19 mouse cellular contexts compared by ENCODE assay signal in the genomic region with DNA sequence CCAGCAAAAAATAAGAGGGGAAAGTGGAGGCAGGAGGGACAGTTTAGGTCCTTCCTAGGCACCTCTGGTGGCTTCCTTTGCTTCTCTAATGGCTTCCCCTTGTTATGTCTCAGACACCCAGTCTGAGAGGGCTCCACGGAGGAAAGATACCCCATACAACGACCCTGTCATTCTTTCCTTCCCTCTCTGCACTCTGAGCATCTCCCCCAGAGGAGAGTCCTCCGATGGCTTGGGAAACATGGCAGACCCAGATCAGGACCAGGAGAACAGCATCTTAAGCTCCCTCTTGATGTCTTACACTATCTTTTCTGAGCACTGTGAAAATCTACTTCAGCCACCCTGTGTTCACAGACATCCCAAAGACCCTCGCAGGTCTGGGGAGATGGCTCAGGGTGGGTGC. TPM values are rescaled to one million over a fixed set of nuclear protein-coding genes. Genes with fewer than 3 reads are reported as not detected.
A peak's percentile ranks its signal among the peaks of the same experiment; 100 is the strongest.
DNase-seq lines count a peak whose midpoint lies in the region; ATAC-seq and TF ChIP-seq lines count a peak whose summit lies in the region.
"Had no signal": no experiment of that assay in that cellular context is flagged by ENCODE, and none has a peak within 500 bp of the region (broad histone marks: within the 10 kb centered on the region; RNA-seq: fewer than 3 reads in every experiment).

No protein-coding gene starts in this region.

- peaks cover 50% of the 10 kb centered on the region for H3K4me1 ChIP-seq in heart, embryonic 13.5 days
- H3K4me1 ChIP-seq in midbrain, embryonic 12.5 days: peaks cover 73% of the 10 kb centered on the region
- peaks cover 49% of the 10 kb centered on the region for H3K4me1 ChIP-seq in midbrain, embryonic 14.5 days (ENCODE audit: control insufficient read depth, insufficient read depth, low read length)
- H3K4me1 ChIP-seq in forebrain, postnatal 0 days (ENCODE audit: insufficient read depth): peaks cover 29% of the 10 kb centered on the region

- 0 out of 2 replicates have a peak overlapping the region, but pooled peaks have one; percentile 37 for H3K9ac ChIP-seq in heart, embryonic 13.5 days
- H3K9ac ChIP-seq in midbrain, embryonic 12.5 days (replicated peaks): 0 out of 2 replicates have a peak overlapping the region, but pooled peaks have one; percentile 11
- no peak overlapping the region for H3K9ac ChIP-seq in midbrain, embryonic 14.5 days (replicated peaks; ENCODE audit: low read length)
- H3K9ac ChIP-seq in forebrain, postnatal 0 days: no peak overlapping the region
- H3K9ac ChIP-seq: hindbrain, embryonic 14.5 days; lung, embryonic 14.5 days had no signal

- H3K27me3 ChIP-seq in heart, embryonic 13.5 days (replicated peaks): no peaks in the 10 kb centered on the region
- no peaks in the 10 kb centered on the region for H3K27me3 ChIP-seq in midbrain, embryonic 12.5 days
- no peaks in the 10 kb centered on the region for H3K27me3 ChIP-seq in midbrain, embryonic 14.5 days (ENCODE audit: control insufficient read depth, insufficient read depth, low read length)
- no peaks in the 10 kb centered on the region for H3K27me3 ChIP-seq in forebrain, postnatal 0 days (ENCODE audit: insufficient read depth, low read length)
- H3K27me3 ChIP-seq: Patski had no signal

- ATAC-seq in heart, embryonic 13.5 days (ENCODE audit: extremely low read depth, insufficient number of reproducible peaks, low FRiP score, low TSS enrichment): no peak
- ATAC-seq in midbrain, embryonic 12.5 days (ENCODE audit: low FRiP score, low read depth): no peak
- no peak for ATAC-seq in midbrain, embryonic 14.5 days (ENCODE audit: low FRiP score, low TSS enrichment)
- no peak for ATAC-seq in forebrain, postnatal 0 days
- ATAC-seq: Patski had no signal

- DNase-seq in heart, postnatal 4 days: no peak
- DNase-seq in midbrain, embryonic 14.5 days: no peak
- no peak for DNase-seq in forebrain, postnatal 0 days
- no peak for DNase-seq in adrenal gland, postnatal 36 days
- DNase-seq in adrenal gland, postnatal 4 days (ENCODE audit: low spot score in 2 of 2): no peak
- DNase-seq: cerebellum, adult 11-12 months; cerebellum, postnatal 36 days; gastrocnemius, postnatal 25 days; kidney, adult 2 months; lung, embryonic 14.5 days; thymus, postnatal 25 days had no signal

- 32% methylated on average over 4 of the region's 4 CpGs for WGBS in heart, embryonic 13.5 days
- WGBS in midbrain, embryonic 12.5 days: 9% methylated on average over 4 of the region's 4 CpGs
- 6% methylated on average over 4 of the region's 4 CpGs for WGBS in midbrain, embryonic 14.5 days
- WGBS in forebrain, postnatal 0 days: 35% methylated on average over 4 of the region's 4 CpGs

- H3K9me3 ChIP-seq in heart, embryonic 13.5 days: no peaks in the 10 kb centered on the region
- no peaks in the 10 kb centered on the region for H3K9me3 ChIP-seq in midbrain, embryonic 12.5 days
- no peaks in the 10 kb centered on the region for H3K9me3 ChIP-seq in midbrain, embryonic 14.5 days (ENCODE audit: control insufficient read depth, low read length)
- no peaks in the 10 kb centered on the region for H3K9me3 ChIP-seq in forebrain, postnatal 0 days (ENCODE audit: low read length)

- no peak overlapping the region for H3K27ac ChIP-seq in heart, embryonic 13.5 days (replicated peaks)
- peak overlapping the region; percentile 92 for H3K27ac ChIP-seq in midbrain, embryonic 12.5 days (replicated peaks)
- no peak overlapping the region; the same call in 1 of the 2 replicates for H3K27ac ChIP-seq in midbrain, embryonic 14.5 days (replicated peaks; ENCODE audit: low read depth, low read length)
- H3K27ac ChIP-seq in forebrain, postnatal 0 days (ENCODE audit: low read depth, low read length): 0 out of 2 replicates have a peak overlapping the region, but pooled peaks have one; percentile 21
- H3K27ac ChIP-seq: hindbrain, embryonic 14.5 days had no signal

- no peak for TF ChIP-seq CTCF in forebrain, postnatal 0 days (IDR thresholded peaks at IDR 0.05; ENCODE audit: low read depth)

- no peak overlapping the region for H3K4me3 ChIP-seq in heart, embryonic 13.5 days
- no peak overlapping the region for H3K4me3 ChIP-seq in midbrain, embryonic 12.5 days
- no peak overlapping the region for H3K4me3 ChIP-seq in midbrain, embryonic 14.5 days (replicated peaks; ENCODE audit: low read depth, low read length)
- no peak overlapping the region for H3K4me3 ChIP-seq in forebrain, postnatal 0 days (ENCODE audit: low read depth, low read length)

- no peaks in the 10 kb centered on the region for H3K36me3 ChIP-seq in heart, embryonic 13.5 days
- H3K36me3 ChIP-seq in midbrain, embryonic 12.5 days: no peaks in the 10 kb centered on the region
- H3K36me3 ChIP-seq in midbrain, embryonic 14.5 days (ENCODE audit: control insufficient read depth, insufficient read depth, low read length): no peaks in the 10 kb centered on the region
- H3K36me3 ChIP-seq in forebrain, postnatal 0 days (ENCODE audit: insufficient read depth): no peaks in the 10 kb centered on the region

- H3K4me2 ChIP-seq in heart, embryonic 13.5 days: no peak overlapping the region
- H3K4me2 ChIP-seq in midbrain, embryonic 12.5 days (replicated peaks): peak overlapping the region; percentile 54; the same call in 1 of the 2 replicates
- H3K4me2 ChIP-seq in midbrain, embryonic 14.5 days (ENCODE audit: low read length): no peak overlapping the region
- no peak overlapping the region for H3K4me2 ChIP-seq in forebrain, postnatal 0 days (ENCODE audit: low read depth)
- H3K4me2 ChIP-seq: hindbrain, embryonic 14.5 days; liver, embryonic 11.5 days; lung, embryonic 14.5 days had no signal

RNA-seq across cellular contexts. Expression of gene Cpa5, which starts 4.9 kb away (rescaled TPM):
- polyA plus RNA-seq in heart, embryonic 13.5 days (2015; fragmentation: Nextera tagmentation; extraction: Ambion mirVana): 0.90 and 0.97 TPM in 2 replicates
- total RNA-seq in heart, postnatal 4 days (2021): under 1 TPM; 0.20 to 0.38 TPM
- 0.14 and 0.30 TPM in 2 replicates for polyA plus RNA-seq in midbrain, embryonic 12.5 days (2016; fragmentation: Nextera tagmentation; extraction: Ambion mirVana)
- polyA plus RNA-seq in midbrain, embryonic 14.5 days (2014; fragmentation: Nextera tagmentation; extraction: Ambion mirVana): 0.18 TPM in 1 of 2 replicates, not detected in the other
- total RNA-seq in forebrain, postnatal 0 days (2014; rRNA removed): not detected in 2 replicates
- 0.11 TPM in 1 of 2 replicates, not detected in the other for polyA plus RNA-seq in forebrain, postnatal 0 days (2015; fragmentation: Nextera tagmentation; extraction: Ambion mirVana)
- not detected for total RNA-seq in adrenal gland, postnatal 36 days (2021)
- not detected for total RNA-seq in adrenal gland, postnatal 4 days (2021)
- total RNA-seq: gastrocnemius, postnatal 25 days; layer of hippocampus, adult 8-10 months; megakaryocyte, adult 5-6 weeks had no signal
- polyA plus RNA-seq: kidney, adult 2 months; liver, embryonic 11.5 days; lung, embryonic 14.5 days; spleen, adult 2 months had no signal

RNA-seq across cellular contexts. Expression of gene Cpa1, which starts 23.3 kb away (rescaled TPM):
- 2.1 and 3.9 TPM in 2 replicates for polyA plus RNA-seq in heart, embryonic 13.5 days (2015; fragmentation: Nextera tagmentation; extraction: Ambion mirVana)
- total RNA-seq in heart, postnatal 4 days (2021): 1 to 10 TPM; 3.4 to 3.7 TPM
- polyA plus RNA-seq in midbrain, embryonic 12.5 days (2016; fragmentation: Nextera tagmentation; extraction: Ambion mirVana): 0.42 TPM in 1 of 2 replicates, not detected in the other
- polyA plus RNA-seq in midbrain, embryonic 14.5 days (2014; fragmentation: Nextera tagmentation; extraction: Ambion mirVana): 0.50 and 0.61 TPM in 2 replicates
- total RNA-seq in forebrain, postnatal 0 days (2014; rRNA removed): 1.1 TPM in 1 of 2 replicates, not detected in the other
- 0.29 and 0.69 TPM in 2 replicates for polyA plus RNA-seq in forebrain, postnatal 0 days (2015; fragmentation: Nextera tagmentation; extraction: Ambion mirVana)
- not detected for total RNA-seq in adrenal gland, postnatal 36 days (2021)
- total RNA-seq in adrenal gland, postnatal 4 days (2021): 100 to 1,000 TPM in 1 of 2 experiments, under 1 TPM in 1; 0.96 to 609 TPM
- total RNA-seq: gastrocnemius, postnatal 25 days; layer of hippocampus, adult 8-10 months; megakaryocyte, adult 5-6 weeks had no signal
- polyA plus RNA-seq: Patski had no signal

RNA-seq across cellular contexts. Expression of gene Cpa4, which starts 47.6 kb away (rescaled TPM):
- 2.5 and 3.3 TPM in 2 replicates for polyA plus RNA-seq in heart, embryonic 13.5 days (2015; fragmentation: Nextera tagmentation; extraction: Ambion mirVana)
- total RNA-seq in heart, postnatal 4 days (2021): under 1 TPM; 0.16 to 0.19 TPM
- polyA plus RNA-seq in midbrain, embryonic 12.5 days (2016; fragmentation: Nextera tagmentation; extraction: Ambion mirVana): 1.6 and 1.9 TPM in 2 replicates
- 0.98 and 1.2 TPM in 2 replicates for polyA plus RNA-seq in midbrain, embryonic 14.5 days (2014; fragmentation: Nextera tagmentation; extraction: Ambion mirVana)
- 0.23 and 0.38 TPM in 2 replicates for total RNA-seq in forebrain, postnatal 0 days (2014; rRNA removed)
- polyA plus RNA-seq in forebrain, postnatal 0 days (2015; fragmentation: Nextera tagmentation; extraction: Ambion mirVana): 0.58 and 0.88 TPM in 2 replicates
- total RNA-seq in adrenal gland, postnatal 36 days (2021): 1 to 10 TPM; 1.1 to 1.2 TPM
- total RNA-seq in adrenal gland, postnatal 4 days (2021): 1 to 10 TPM; 2.9 to 3.2 TPM
- total RNA-seq: gastrocnemius, postnatal 25 days; megakaryocyte, adult 5-6 weeks had no signal
- polyA plus RNA-seq: kidney, adult 2 months; Patski; spleen, adult 2 months had no signal

Comparison
In these comparisons a context has a peak if more than half of its experiments do, and no peak if none do; other contexts are left out.
1. H3K27ac ChIP-seq: peak in midbrain, embryonic 12.5 days (single experiment) and forebrain, postnatal 0 days (single experiment); none in heart, embryonic 13.5 days (single experiment) and midbrain, embryonic 14.5 days (single experiment).
2. H3K9ac ChIP-seq: peak in heart, embryonic 13.5 days (single experiment) and midbrain, embryonic 12.5 days (single experiment); none in midbrain, embryonic 14.5 days (single experiment) and forebrain, postnatal 0 days (single experiment).